Mouse (Mus musculus): Measurements from ENCODE around the gene Zfp462. TPM values are rescaled to one million over a fixed set of nuclear protein-coding genes. Genes with fewer than 3 reads are reported as not detected.

The Zfp462 gene
- polyA plus RNA-seq, 1 experiment from 2014 or later = 2.0 TPM

GRCm38 (mm10) chr4:55052686-55053085, 107.8 kb downstream of the Zfp462 start:
- H3K9ac ChIP-seq = no peak overlapping the region
- no peaks in the 10 kb centered on the region for H3K4me1 ChIP-seq (replicated peaks)
- H3K4me2 ChIP-seq = no peak overlapping the region
- H3K4me3 ChIP-seq = no peak overlapping the region
- H3K27me3 ChIP-seq = no peaks in the 10 kb centered on the region
- no peak overlapping the region for H3K27ac ChIP-seq
- WGBS = 86% methylated on average over 10 of the region's 10 CpGs
- no peaks in the 10 kb centered on the region for H3K9me3 ChIP-seq (replicated peaks)
- H3K36me3 ChIP-seq = peaks cover 32% of the 10 kb centered on the region; the same call in 1 of the 2 replicates
- no peak for ATAC-seq (replicated peaks; ENCODE audit: insufficient number of reproducible peaks, insufficient read depth, low FRiP score, low read depth)

DNA sequence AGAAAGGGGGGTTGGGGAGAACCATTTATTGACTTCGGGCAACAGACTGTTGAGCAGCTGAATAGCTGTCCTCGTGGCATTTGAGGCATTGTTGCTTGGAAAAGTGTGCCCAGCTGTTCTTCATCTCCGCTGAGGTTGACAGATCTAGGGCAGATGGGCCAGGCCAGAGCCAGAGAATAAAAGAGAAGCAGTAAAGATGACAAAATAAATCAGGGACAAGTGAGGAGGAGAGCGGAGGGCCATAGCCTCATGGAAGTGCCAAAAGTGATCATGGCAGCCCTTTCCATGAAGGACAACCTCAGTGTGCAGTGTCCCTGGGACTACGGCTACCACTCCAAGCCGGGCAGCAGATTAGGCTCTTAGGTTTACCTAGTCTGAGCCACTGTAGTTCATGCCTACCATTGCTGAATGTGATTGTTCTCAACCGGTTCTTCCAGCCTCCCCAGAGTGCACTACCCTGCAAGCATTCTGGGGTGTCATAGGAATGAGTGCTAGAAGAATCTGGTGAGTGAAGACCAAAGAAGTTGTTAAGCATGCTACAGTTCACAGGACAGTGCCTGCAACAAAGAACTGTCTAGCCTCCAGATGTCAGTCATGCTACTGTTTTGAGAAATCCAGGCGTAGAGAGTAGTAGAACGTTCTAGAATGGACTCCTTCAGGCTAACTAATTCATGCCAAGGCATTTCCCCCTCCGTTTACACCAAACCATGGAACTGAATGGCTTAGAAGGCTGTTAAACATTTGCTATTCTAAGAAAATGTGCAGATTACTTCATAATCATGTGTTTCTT, 113.0 kb downstream of the Zfp462 start:
- Histone ChIP-seq H3K9ac (no peak overlapping the region), H3K36me3 (peaks cover 15% of the 10 kb centered on the region; the same call in 1 of the 2 replicates), H3K4me3 (no peak overlapping the region), H3K27me3 (no peaks in the 10 kb centered on the region), H3K9me3 (replicated peaks) (no peaks in the 10 kb centered on the region), H3K4me1 (replicated peaks) (no peaks in the 10 kb centered on the region), H3K27ac (no peak overlapping the region), H3K4me2 (no peak overlapping the region)
- 80% methylated on average over 10 of the region's 10 CpGs for WGBS
- no peak for ATAC-seq (replicated peaks; ENCODE audit: insufficient number of reproducible peaks, insufficient read depth, low FRiP score, low read depth)

- no peaks in the 10 kb centered on the region for H3K4me1 ChIP-seq (replicated peaks)
- 73% methylated on average over 5 of the region's 5 CpGs for WGBS
- peaks cover 10% of the 10 kb centered on the region; the same call in 1 of the 2 replicates for H3K36me3 ChIP-seq
- H3K4me2 ChIP-seq = no peak overlapping the region
- H3K27me3 ChIP-seq = no peaks in the 10 kb centered on the region
- ATAC-seq (replicated peaks; ENCODE audit: insufficient number of reproducible peaks, insufficient read depth, low FRiP score, low read depth) = no peak
- H3K9ac ChIP-seq = no peak overlapping the region
- H3K9me3 ChIP-seq (replicated peaks) = no peaks in the 10 kb centered on the region
- H3K27ac ChIP-seq = no peak overlapping the region
- H3K4me3 ChIP-seq = no peak overlapping the region
Measured at GRCm38 (mm10) chr4:55058901-55059300, 114.1 kb downstream of the Zfp462 start.

DNA sequence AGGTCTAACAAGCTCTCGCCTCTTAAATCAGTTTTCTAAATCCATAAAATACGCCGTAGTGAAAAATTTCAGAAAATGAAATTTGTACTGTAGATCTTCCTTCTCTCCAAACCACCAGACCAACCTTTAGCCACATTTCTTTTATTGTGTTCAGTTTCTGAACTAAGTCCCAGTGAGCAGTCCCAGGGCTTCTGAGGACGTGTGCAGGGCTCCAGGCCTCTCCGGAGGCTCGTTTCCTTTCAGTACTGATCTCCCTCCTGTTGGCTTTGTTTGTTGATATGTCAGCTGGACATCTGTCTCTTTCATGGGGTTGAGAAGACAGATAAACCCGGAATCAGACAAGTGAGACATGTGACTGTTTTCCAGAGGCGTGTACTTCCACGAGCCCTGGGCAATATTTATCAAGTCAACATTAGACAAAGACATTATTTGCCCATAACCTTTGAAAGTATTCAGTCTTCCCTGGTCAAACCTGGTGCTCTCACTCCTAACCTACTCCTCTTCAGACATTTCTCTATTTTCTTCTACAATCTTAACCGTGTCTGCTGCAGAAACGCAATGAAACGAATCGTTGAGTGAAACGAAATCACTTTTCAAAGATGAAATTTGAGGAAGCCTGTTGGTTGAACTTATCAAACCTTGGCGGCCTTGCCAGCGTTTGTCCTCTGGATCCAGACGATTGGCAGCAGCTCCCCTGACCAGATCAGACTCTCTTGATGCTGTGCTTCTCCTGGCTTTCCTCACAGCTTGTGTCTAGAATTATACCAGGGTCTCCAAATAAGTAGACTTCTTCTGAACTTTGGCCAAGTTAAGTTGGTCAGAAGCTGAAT, 121.7 kb downstream of the Zfp462 start:
- Histone ChIP-seq H3K4me1 (replicated peaks) (no peaks in the 10 kb centered on the region), H3K9ac (no peak overlapping the region), H3K36me3 (peaks cover 10% of the 10 kb centered on the region; the same call in 1 of the 2 replicates), H3K27ac (no peak overlapping the region), H3K27me3 (no peaks in the 10 kb centered on the region), H3K4me3 (no peak overlapping the region), H3K4me2 (no peak overlapping the region), H3K9me3 (replicated peaks) (no peaks in the 10 kb centered on the region)
- 65% methylated on average over 17 of the region's 17 CpGs for WGBS
- ATAC-seq (replicated peaks; ENCODE audit: insufficient number of reproducible peaks, insufficient read depth, low FRiP score, low read depth) = no peak

- Histone ChIP-seq H3K4me1 (replicated peaks) (no peaks in the 10 kb centered on the region), H3K9ac (no peak overlapping the region), H3K27ac (no peak overlapping the region), H3K4me2 (no peak overlapping the region), H3K27me3 (no peaks in the 10 kb centered on the region), H3K9me3 (replicated peaks) (no peaks in the 10 kb centered on the region), H3K36me3 (peaks cover 13% of the 10 kb centered on the region; the same call in 1 of the 2 replicates), H3K4me3 (no peak overlapping the region)
- WGBS = 89% methylated on average over 5 of the region's 5 CpGs
- ATAC-seq (replicated peaks; ENCODE audit: insufficient number of reproducible peaks, insufficient read depth, low FRiP score, low read depth) = no peak
Measured at GRCm38 (mm10) chr4:55071535-55071934, 126.7 kb downstream of the Zfp462 start.

DNA sequence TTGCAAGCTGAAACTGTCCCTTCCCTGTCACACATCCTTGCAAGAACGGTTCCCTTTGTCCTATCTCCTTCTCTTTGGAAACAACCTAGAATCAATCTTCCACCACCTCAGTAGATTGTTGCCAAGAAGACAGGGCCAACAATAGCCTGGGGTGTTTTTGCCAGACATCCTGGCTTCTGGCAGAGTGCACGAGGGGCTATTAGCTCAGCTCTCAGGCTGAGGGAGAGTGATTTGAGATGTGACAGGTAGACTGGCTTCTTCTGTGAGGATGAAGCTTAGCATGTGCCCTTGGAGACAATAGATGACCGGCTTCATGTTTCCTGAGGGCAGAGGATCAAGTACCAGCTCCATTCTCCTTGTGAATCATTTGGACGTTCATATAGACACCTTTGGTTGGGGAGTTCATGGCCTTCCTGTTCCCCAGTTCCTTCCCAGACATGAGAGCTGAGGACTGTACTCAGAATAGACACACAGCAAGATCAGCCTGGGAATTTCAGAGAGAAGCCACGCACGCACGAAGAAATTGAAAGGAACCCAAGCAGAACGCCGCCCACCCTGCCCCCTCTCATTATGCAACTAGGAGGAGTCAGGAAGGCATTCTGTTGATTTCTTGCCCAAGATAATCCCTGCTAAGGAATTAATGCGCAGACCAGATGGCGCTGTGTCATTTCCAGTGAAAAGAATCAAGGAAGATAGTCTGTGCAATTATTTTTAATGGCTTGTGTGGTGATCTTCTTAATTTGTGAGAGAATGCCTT, 132.5 kb downstream of the Zfp462 start:
- H3K36me3 ChIP-seq = peaks cover 20% of the 10 kb centered on the region; the same call in 1 of the 2 replicates
- no peak overlapping the region for H3K9ac ChIP-seq
- H3K4me3 ChIP-seq = no peak overlapping the region
- ATAC-seq (replicated peaks; ENCODE audit: insufficient number of reproducible peaks, insufficient read depth, low FRiP score, low read depth) = no peak
- H3K27me3 ChIP-seq = no peaks in the 10 kb centered on the region
- no peak overlapping the region for H3K27ac ChIP-seq
- H3K4me2 ChIP-seq = no peak overlapping the region
- no peaks in the 10 kb centered on the region for H3K9me3 ChIP-seq (replicated peaks)
- 63% methylated on average over 11 of the region's 11 CpGs for WGBS
- H3K4me1 ChIP-seq (replicated peaks) = peaks cover 3% of the 10 kb centered on the region; the same call in 1 of the 2 replicates

DNA sequence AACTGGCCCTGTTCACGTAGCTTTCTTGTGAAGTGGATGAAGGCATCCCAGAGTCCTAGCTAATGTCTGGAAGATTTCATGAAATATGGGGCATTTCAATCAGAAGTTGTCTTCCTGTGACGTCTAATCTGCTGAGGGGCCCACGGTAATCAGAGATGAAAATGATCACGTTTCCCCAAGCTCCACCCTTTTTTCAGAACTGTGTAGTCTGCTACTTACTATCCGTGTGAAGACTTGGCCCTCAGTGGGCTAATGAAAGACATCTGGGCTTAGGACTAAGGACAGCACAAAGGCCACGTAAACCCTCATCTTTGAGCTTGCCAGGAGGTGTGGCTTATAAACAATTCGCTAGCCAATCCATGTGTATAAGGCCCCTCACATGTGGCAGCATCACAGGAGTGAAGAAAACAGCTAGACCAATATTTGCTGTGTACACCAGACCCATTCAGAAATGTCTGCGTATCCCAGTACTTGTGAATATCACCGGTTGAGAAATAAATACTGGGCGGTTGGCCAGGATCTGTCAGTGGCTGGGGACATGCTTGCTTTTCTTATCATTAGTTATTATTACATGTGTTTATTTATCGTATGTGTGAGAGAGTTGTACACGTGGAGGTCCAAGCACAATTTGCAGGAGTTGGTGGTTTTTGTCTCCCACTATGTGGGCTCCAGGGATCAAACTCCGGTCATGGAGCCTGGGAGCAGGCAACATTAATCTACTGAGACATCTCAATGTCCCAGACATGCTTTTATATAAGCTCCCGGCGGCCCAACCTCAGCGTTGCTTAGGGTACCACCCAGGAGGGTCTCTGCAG, 133.3 kb downstream of the Zfp462 start:
- WGBS = 72% methylated on average over 16 of the region's 16 CpGs
- ATAC-seq (replicated peaks; ENCODE audit: insufficient number of reproducible peaks, insufficient read depth, low FRiP score, low read depth) = no peak
- no peak overlapping the region for H3K9ac ChIP-seq
- H3K36me3 ChIP-seq = peaks cover 16% of the 10 kb centered on the region; the same call in 1 of the 2 replicates
- no peak overlapping the region for H3K4me3 ChIP-seq
- peaks cover 3% of the 10 kb centered on the region; the same call in 1 of the 2 replicates for H3K4me1 ChIP-seq (replicated peaks)
- no peak overlapping the region for H3K27ac ChIP-seq
- no peak overlapping the region for H3K4me2 ChIP-seq
- no peaks in the 10 kb centered on the region for H3K9me3 ChIP-seq (replicated peaks)
- no peaks in the 10 kb centered on the region for H3K27me3 ChIP-seq

GRCm38 (mm10) chr4:55079056-55079455, 134.2 kb downstream of the Zfp462 start:
- no peak overlapping the region for H3K4me2 ChIP-seq
- H3K9ac ChIP-seq = no peak overlapping the region
- 91% methylated on average over 9 of the region's 9 CpGs for WGBS
- no peak overlapping the region for H3K27ac ChIP-seq
- no peak for ATAC-seq (replicated peaks; ENCODE audit: insufficient number of reproducible peaks, insufficient read depth, low FRiP score, low read depth)
- H3K4me1 ChIP-seq (replicated peaks) = peaks cover 3% of the 10 kb centered on the region; the same call in 1 of the 2 replicates
- peaks cover 7% of the 10 kb centered on the region; the same call in 1 of the 2 replicates for H3K36me3 ChIP-seq
- H3K9me3 ChIP-seq (replicated peaks) = no peaks in the 10 kb centered on the region
- H3K4me3 ChIP-seq = no peak overlapping the region
- H3K27me3 ChIP-seq = no peaks in the 10 kb centered on the region

DNA sequence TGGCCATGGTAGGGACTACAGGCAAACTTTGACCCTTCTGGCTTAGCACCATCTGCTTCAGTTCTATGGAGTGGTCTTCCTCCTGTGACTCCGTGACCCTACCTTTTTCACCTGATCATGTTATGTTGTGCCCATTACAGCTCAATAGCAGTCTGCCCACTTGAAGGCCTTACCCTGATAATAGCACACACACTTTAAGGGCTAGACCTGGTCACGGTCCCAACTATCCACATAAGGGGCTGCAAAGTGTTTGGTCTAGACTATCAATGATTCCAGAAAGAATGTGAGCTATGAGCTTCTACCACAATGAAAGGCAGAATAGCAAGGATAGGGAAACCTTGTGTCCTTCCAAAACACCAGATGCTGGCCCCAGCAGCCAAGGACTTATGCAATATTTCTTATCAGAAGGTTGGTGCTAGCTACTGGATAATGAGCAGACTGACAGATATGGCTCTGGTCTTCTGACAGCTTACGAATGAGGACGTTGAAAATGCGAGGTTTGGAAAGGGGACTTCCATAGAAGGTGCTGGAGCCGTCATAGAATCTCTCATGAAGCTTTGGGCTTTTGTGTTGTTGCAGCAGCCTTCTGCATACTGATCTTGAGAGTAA, 139.3 kb downstream of the Zfp462 start:
- ATAC-seq (replicated peaks; ENCODE audit: insufficient number of reproducible peaks, insufficient read depth, low FRiP score, low read depth) = no peak
- no peaks in the 10 kb centered on the region for H3K9me3 ChIP-seq (replicated peaks)
- 53% methylated on average over 6 of the region's 6 CpGs for WGBS
- H3K36me3 ChIP-seq = peaks cover 7% of the 10 kb centered on the region; the same call in 1 of the 2 replicates
- no peak overlapping the region for H3K9ac ChIP-seq
- H3K27me3 ChIP-seq = no peaks in the 10 kb centered on the region
- H3K4me1 ChIP-seq (replicated peaks) = no peaks in the 10 kb centered on the region
- H3K27ac ChIP-seq = no peak overlapping the region
- H3K4me2 ChIP-seq = no peak overlapping the region
- H3K4me3 ChIP-seq = no peak overlapping the region

DNA sequence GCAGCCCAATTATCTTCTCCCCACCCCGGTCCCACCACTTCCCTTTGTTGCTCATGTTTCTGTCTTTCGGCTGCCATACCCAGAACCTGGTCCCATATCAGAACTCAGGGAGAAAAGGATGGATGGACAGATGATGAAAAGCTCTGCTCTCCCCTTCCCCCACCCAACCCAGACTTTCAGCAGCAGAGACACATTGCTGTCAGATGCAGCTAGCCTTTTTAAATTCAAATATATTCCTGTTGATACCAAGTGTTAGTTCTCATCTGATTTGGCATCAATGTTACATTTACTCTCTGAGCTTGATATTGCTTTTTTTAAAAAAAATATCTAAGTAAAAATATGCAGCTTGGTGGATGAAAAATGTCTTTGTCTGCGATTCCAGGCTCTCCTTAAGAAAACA, 143.3 kb downstream of the Zfp462 start:
- H3K27me3 ChIP-seq = no peaks in the 10 kb centered on the region
- no peaks in the 10 kb centered on the region for H3K4me1 ChIP-seq (replicated peaks)
- no peaks in the 10 kb centered on the region for H3K9me3 ChIP-seq (replicated peaks)
- no peak overlapping the region for H3K27ac ChIP-seq
- H3K4me2 ChIP-seq = no peak overlapping the region
- H3K4me3 ChIP-seq = no peak overlapping the region
- no peak for ATAC-seq (replicated peaks; ENCODE audit: insufficient number of reproducible peaks, insufficient read depth, low FRiP score, low read depth)
- 78% methylated on average over 3 of the region's 3 CpGs for WGBS
- no peaks in the 10 kb centered on the region for H3K36me3 ChIP-seq
- no peak overlapping the region for H3K9ac ChIP-seq

All from heart, embryonic 15.5 days (tissue).